Mouse (Mus musculus) C2C12 (cell line): Measurements from ENCODE around the gene Suclg2.

Experiments used
- CEBPB ChIP-seq: IDR thresholded peaks from one replicate; pipeline ENCODE4 v1.6.1; 2011; ENCODE audit warnings: low read depth, mild to moderate bottlenecking, control low read depth, moderate library complexity
- CTCF ChIP-seq: IDR thresholded peaks from one replicate; pipeline ENCODE4 v1.5.1; 2011; ENCODE audit not compliant: control insufficient read depth, insufficient read depth, insufficient read length
- MAX ChIP-seq: IDR thresholded peaks from one replicate; pipeline ENCODE4 v1.6.1; 2011; ENCODE audit warnings: mild to moderate bottlenecking, control low read depth
- MYOD1 ChIP-seq: IDR thresholded peaks from one replicate; pipeline ENCODE4 v1.6.1; 2011; ENCODE audit warnings: low read depth; ENCODE audit not compliant: control insufficient read depth, insufficient read length
- MYOG ChIP-seq: IDR thresholded peaks from one replicate; pipeline ENCODE4 v1.6.1; 2011; ENCODE audit not compliant: control insufficient read depth, insufficient read length; ENCODE audit errors: extremely low read depth
- USF1 ChIP-seq: IDR thresholded peaks from one replicate; pipeline ENCODE4 v1.6.1; 2011; ENCODE audit warnings: low read depth, mild to moderate bottlenecking, control low read depth, moderate library complexity

DNA sequence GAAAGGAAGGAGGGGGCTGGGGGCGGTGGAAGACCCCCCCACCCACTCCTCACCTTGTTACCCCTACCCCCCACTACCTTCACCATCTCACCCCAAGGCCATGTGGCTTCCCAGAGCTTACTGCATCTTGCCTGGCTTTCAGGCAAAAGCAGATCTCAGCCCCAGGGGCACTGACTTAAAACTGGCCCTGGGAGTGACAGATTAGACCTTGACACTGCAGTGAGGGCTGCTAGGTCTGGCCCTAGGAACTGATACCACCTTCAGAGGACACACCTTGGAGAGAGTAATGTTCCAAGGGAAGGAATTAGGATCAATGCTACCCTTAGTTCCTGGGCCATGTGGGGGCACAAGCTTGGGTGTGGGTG is 351 bp upstream of the Suclg2 start:
- TF ChIP-seq CTCF (no peak), CEBPB (no peak), MYOG (no peak), MYOD1 (no peak), MAX (no peak), USF1 (no peak)
